Mouse (Mus musculus): ENCODE measurements at regions not wholly inside any gene's neighbourhood (a gene's known extent, or its start where the extent isn't known, plus 50 kb on each side); places are given as distances from the start of the nearest gene placed in this dataset.

DNA sequence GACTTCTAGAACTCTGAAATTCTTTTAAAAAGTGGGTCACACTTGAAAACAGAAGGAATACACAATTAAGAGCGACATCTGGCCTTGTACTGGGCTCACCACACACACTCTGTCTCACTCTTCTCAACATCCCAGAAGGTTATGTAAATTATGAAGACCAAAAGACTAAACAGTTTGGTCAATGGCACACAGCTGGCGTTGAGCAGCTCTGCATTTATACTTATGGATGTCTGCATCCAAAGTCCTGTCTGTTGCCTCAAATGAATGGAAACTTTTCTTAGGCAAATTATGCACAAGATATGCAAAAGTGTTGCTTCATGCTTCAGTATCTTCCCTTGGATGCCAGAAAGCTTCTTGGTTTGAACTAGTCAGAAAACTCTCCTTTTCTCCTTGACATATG is 323.5 kb downstream of the Ppp3ca start:
- CTCF ChIA-PET: no interaction called here

DNA sequence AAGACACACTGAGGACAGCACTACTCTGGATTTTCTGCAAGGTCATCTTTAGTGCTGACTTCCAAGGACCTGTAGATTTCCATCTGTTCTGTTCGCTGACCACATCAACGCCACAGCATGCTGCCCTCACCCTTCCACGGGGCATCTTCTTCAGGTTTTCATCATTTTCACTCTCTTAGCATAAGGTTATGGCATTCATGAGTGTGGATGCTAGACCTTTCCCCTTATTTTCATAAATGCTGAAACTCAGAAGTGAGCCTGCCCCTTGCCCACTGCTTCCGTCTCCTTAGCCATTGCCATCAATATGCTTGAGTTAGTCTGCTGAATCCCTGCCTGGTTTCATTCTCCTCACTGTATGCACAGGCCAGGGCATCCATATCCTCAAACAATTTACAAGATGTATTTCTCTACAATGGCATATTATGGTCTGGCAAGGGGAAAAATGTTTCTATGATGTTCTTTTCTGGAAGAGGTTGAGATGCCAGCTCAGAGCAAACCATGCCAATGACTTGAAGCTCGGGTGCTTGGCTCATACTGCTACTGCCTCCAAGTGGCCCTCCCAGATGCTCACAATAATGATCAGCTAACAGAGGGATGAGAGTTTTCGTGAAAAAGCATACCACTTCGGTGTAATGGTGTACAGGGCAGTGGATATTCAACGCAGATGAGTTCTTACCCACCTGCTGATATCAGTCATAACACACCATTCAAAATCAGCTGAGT is 324.6 kb downstream of the Ppp3ca start:
- CTCF ChIA-PET: no interaction called here

DNA sequence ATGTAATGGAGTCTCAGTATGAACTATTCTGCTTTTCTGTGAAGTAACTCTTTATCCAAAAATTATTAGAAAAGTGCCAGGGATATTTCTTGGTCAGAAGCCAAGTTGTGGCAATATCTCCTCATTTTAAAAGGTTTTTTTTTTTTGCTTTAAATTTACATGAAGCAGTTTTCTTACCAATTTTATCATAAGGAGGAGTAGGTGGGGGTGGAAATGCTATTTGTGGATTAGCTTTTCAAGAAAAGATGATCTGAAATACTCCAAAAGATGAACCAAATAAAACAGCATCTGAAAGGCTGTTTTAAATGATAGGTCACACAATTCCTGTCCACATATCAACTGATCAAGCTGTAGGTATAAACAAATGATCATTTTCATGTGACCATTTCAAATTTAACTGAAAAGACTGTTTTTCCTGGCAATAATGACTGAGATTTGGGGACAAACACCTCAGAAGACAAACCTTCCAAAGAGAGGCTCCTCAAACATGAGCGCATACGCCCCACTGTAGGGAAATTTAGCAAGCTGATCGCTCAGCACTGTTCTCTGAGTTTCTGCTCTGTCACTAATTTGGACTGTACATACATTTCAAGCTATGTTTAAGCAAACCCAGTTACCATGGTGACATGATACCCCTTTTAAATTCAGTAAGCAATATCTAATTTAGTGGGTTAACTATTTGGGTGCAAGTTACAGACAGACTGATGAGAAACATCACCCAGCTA is 325.8 kb downstream of the Ppp3ca start:
- CTCF ChIA-PET: interaction anchor here (0.7 kb wide), 1 partner anchor 1150 kb away, joined by 4 read pairs; no protein-coding TSS in a partner anchor

DNA sequence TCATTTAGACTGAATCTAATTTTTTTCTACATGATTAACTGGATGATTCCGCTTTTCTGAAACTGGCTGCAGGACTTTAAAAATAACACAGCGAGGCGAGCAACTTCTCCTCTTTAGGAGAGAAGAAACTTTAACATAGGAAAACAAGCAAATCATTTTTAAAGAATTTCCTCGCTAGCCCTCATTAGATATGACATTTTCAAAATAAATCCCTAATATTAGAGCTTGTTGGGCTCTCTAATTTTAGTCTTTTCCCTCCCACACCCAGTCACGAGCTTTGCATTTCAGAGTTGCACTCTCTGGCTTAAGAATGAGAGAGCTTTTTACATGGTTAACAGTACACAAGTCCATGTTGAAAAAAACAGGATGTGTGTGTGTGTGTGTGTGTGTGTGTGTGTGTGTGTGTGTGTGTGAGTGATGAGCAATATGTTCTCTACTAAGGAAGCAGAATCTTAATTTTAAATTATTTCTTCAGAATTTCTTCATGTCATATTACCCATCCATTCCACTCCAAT is 326.5 kb downstream of the Ppp3ca start:
- CTCF ChIA-PET: no interaction called here

DNA sequence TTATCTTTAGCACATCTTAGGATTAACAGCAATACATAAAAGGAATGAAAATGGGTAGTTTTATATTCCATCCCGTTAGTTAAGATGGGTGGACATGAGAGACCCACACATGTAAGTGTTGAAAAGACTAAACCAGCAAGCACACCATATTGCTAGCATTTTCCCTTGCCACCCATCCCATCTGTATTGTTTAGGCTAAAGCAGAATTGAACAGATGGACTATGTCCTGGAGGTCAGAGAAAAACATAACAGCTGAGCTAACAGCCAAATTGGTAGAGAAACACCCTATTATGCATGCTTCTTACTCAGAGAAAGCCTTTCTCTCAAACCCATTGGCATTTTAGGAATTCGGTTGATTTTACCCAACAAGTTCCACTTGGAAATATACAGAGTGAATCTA is 329.3 kb upstream of the Emcn start:
- CTCF ChIA-PET: no interaction called here

DNA sequence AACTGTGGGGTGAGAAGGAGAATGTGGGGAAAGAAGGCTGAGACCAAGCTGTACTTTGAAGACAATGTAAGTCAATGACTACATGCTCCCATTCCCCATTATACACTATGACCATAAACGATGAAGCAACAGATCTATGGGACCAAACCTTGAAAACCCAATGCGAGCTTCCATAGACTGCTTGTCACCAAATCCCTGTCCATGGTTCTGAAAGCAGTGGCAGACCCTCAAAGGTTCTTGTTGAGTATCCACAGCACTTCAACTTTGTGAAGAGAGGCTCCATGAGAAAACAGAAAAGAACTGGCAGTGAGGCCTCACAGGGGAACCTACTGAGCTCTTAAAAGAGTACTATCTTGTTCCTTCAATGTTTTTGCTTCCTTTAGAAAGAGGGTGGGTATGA is 326.2 kb upstream of the Emcn start:
- CTCF ChIA-PET: no interaction called here

DNA sequence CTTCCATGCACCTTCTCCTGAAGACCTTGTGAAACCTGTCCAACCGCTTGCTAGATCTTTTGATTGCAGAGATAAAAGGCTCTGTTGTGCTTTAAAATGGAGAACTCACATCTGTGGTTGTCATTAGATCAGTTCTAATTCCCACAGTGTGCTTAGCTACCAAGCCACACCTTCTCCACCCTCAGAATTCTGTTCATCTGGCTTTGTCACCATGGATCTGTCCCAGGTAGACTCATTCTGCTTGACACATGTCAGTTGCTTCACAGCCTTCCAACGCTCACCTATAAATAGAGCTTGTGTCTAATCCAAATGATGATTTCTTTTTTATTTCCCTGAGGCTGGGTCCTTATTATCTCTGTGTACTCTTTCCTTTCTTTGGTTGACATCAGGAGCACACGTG is 325.7 kb upstream of the Emcn start:
- CTCF ChIA-PET: no interaction called here

DNA sequence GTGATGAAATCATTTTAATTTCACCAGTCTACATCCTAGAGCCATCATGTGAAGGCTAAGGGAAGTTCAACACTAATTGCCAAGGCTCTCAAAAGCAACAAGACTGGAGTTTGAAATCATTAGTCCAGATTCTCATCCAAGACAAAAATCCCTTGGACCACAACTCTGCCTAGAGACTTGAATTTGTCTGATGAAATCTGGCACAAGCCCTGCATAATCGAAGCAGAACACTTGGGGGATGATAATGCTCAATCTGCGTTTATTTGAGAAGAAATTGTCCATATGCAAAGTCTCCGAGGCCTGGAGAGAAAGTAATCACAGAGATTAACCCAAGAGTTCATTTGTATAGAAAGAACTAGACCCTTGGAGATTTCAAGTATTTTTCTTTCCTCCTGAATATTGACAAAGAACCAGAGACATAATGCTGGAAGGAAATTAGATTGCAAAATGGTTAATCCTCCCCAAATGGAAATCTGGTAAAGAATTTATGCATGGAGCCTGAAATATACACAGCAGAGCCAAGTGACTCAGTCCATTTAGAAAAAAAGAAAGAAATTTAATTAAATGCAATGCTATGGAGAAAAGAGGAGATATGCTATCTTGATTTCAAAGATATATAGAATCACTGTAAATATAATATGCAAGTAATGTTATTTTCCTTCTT is 320.8 kb upstream of the Emcn start:
- CTCF ChIA-PET: interaction anchor here (0.6 kb wide), 1 partner anchor 574 kb away, joined by 13 read pairs; no protein-coding TSS in a partner anchor

DNA sequence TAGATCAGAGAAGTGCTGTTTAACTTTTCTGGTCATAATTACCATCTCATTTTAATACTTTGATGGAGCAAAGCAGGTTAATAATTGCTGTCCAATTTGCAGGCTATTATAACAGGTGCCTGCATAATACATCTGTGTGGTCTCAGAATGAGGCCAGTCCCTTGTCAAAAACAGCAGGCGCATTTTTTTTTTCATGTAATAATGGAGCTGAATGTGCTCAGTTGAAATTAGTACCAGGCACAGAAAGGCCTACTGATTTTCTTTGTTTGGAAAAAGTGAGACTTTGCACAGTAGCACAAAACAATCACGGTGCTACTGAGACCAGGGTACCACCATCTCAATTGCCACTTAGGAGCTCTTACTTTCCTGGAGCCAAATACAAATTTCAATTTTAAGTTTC is 311.3 kb upstream of the Emcn start:
- CTCF ChIA-PET: no interaction called here

DNA sequence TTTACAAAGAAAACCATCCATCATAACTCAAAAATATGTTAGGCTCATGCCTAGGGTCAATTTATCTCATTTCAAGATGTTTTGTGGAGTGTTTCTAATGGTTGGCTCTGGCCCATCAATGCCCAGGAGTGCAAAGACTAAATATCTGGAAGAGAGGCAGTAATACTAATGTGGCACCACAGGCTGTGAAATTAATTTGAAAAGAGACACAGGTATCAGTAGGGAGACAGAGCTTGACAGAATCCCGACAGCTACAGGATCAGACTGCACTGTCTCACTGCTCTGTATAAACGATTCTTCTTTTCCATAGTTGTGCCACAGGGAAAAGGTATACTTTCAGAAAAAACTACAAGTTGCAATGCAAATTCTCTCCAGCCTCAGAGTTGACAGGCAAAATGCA is 308.1 kb upstream of the Emcn start:
- CTCF ChIA-PET: no interaction called here

DNA sequence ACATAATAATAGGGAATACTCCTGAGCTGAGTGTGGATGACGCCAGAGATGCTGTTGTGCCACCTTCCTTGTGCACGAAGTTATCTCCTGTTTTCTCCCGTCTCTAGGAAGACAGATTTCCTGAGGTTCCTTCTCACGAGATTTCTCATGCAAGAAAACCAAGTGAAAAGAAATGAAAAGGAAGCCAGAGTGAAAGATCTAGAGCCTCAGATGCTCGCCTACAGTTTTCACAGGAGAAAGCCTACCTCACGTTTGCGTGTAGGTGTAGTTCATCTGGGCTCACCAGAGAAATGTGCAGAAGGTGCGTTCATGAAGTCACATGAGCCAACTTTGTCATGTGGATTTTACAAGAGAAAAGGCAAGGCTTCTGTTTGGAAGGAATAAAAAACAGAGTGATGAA is 301.2 kb upstream of the Emcn start:
- CTCF ChIA-PET: no interaction called here

DNA sequence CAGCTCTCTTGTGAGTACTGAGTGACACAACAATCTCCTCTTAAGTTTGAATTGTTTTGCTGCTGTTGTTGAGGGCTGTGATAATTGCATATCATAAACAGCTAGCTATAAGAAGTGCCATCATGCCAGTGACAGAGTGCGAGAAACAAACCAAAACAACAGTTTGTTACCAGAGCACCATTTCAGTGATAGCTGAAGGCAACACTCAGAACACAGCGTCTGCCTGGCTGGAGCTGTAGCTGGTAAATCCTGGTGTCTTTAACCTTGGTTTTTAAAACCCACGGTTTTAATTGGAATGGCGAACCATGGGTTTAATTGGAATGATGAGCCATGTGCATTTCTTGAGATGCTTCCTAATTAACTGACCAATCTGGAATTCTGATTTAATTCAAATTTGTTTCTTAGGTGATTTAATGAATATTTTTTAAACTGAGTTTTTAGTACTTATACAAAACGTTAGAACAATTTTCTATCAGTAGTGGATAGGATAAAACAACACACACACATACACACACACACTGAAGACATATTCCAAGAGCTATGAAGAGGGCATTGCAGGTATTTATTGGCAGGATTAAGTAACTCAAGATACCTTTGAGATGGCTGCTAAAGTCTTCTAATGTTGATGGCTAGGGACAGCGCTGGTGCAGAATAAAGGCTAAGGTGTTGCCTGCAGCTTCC is 284.2 kb upstream of the Emcn start:
- CTCF ChIA-PET: no interaction called here

DNA sequence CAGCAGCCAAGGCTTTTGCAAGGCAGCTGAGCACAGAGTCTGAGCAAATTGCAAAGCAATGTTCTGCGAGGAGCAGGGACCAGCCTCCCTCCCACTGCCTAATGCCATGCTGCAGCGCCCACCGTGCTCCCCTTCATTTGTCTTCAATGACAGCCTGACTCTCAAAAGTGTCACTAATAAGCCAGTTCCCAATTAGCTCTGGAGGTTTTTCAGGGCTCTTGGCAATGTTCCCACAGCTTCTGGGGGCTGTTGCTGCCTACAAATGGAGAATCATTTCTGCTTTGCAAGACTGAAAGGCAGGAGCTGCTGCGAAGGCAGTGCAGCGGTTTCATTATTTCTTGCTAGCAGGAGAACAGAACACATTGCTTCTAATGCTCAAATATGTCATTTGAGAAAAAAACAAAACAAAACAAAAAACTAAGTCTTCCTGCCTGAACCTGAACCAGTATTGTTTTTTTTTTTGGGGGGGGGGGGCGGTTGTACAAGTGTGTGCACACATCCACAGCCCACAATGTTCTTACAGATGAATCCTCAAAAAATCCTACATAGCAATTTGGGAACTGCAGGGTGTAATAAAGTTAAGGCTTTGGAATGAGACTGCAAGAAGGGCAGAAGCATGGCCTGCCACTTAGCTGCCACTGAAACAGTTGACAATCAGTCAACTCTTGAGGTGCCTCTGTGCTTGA is 283.5 kb upstream of the Emcn start:
- CTCF ChIA-PET: no interaction called here

DNA sequence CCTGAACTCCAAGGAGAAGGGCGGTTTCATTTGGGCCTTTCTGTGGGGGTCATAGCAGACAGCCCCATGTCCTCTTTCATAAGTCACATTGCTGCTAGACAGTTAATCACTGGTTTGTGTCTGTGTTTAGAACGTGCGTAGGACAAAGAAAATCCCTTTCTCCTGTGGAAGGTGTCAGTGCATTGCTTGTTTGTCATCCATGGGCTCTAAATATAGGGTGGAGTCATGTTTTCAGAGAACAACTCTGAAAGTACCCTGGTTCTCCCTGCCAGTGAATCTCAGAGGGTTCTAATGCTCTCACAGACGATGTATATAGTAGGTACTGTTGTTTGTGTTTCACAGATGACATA is 283.0 kb upstream of the Emcn start:
- CTCF ChIA-PET: no interaction called here

DNA sequence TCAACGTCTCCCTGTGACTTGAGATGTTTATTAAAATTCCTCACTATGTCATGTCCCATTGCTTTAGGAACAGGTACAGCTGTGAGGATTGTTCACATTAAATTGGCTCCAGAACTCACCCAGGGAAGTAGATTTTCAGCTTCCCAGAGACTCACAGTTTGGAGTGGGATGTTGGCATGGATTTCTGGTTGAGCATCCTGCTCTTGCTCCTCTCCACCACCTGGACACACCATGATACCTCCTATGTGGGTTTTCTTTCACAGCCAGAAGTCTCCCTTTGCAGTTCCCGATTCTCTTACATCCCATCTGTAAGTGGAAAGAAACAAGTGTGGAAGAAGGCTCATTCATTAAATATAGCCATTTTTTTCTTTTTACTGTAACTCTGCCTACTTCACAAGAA is 278.8 kb upstream of the Emcn start:
- CTCF ChIA-PET: no interaction called here

DNA sequence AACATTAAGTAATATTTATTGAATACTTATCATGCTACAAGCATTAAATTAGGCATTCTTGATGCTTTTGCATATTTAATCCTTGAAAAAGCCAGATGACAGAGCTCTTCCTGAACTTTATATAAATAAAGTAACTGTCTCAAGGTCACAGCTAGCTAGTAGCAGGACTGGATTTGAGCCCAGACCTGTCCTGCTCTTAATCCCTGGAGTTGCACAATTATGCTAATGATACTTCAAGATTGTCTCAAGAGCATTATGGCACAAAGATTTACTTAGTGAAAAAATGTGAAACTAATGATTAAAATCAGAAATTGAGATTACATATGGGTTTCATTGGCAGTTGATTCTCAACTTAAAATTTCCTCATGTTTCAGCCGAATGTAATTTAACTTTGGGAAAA is 273.5 kb upstream of the Emcn start:
- CTCF ChIA-PET: no interaction called here

DNA sequence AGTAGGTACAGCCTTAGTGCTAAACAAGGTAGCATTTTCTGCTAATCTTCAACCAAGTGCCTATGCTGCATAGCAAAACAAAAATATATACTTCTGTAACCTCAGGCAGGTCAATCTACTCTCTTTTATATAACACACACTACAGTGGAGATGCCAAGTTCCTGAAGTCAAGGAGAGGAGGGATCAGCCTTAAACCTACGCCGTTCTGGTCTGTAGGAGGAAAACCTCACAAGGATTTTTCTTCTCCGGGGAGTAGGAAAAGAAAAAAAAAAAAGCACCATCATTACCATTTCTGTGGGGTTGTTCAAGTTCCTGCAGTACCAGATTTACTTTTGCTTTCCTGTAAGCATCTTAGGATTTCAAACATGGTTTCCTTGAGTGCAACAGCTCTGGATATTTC is 271.5 kb upstream of the Emcn start:
- CTCF ChIA-PET: no interaction called here

DNA sequence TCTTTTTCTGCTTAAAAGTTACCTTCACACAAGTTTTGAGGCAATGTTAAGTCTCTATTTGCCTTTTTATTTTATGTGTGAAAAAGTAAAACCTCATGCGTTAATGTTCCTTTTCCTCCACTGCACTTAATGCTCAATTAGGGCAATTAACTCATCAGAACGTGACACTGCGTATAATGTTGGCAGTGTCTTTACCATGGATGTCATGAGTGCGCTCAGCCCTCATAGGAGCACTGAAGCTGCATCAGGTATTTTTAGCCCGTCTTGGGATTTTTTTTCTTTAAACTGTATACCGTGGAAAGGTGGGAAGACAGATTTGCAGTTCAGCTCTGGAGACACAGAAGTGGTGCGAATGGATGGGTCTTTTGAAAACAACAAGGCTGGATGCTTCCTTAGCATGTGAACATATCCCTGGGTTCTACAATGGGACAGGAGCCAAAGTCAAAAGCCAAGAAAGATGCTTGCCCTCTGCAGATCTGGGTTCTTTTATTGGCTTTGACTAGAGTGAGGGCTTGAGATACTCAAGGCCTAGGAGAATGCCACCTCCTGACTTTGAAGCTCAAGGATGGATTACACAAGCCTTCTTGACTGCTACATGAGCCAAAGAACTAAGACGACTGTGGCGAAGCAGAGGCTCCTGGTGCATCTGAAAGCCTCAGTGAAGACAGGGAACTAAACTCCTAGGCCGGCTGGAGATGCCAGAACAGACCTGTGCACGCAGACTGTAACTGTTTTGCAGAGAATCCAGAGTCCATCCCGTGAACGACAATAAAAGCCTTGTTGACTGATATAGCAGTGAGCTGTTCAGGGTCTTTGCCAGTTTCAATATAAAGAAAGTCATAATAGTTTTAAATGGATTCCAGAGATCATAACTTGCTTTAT is 262.9 kb upstream of the Emcn start:
- CTCF ChIA-PET: no interaction called here

DNA sequence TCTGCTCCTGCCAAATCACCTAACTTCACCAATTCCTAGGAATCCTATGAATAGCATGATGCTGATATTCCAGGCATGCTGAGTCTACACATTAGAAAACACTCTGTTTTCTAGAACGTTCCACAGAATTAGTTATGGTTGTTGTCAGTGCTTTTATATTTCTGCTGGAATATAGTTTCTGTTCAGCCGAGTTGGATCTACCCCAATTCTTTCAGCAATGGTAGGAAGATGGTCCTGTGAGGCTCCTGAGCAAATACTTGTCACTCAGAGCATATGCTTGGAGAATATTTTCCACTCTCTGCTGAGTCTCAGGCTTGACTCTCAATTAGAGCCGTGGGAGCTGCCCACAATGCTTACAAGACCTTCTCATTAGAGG is 262.3 kb upstream of the Emcn start:
- CTCF ChIA-PET: no interaction called here

DNA sequence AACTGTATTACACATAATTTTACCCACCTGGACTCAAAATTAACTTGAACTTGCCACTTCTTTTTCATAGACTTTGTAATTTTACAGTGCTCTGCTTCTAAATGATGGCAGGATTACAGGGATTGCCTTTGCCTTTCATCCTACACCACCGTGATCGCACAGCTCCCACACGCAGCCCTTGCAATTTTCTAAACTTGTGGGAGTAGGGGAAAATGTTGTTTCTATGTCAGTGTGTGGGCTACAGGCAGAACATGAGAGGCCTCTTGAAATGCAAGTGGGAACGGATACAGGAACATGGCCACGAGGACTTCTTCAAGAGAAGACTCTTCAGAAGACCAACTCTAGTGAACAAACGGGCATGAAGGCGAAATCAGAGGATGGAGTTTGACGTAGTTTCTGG is 254.0 kb upstream of the Emcn start:
- CTCF ChIA-PET: no interaction called here
